Mouse (Mus musculus) kidney, embryonic 16.5 days (tissue): ENCODE results near the gene Srrm3. TPM values are rescaled to one million over a fixed set of nuclear protein-coding genes. Genes with fewer than 3 reads are reported as not detected.
A peak's percentile ranks its signal among the peaks of the same experiment; 100 is the strongest.

Experiments
- ATAC-seq: fragments of 200-750 bp; cut with Nextera tagmentation; 2 replicates; pipeline ENCODE4 v1.8.0; 2017; ENCODE audit warnings: moderate TSS enrichment; ENCODE audit not compliant: low FRiP score, low TSS enrichment
- H3K27ac ChIP-seq: fragments of 300-500 bp; sonication (generic); 2 replicates; pipeline ENCODE4 v1.5.1; 2014; ENCODE audit warnings: low read length
- H3K27me3 ChIP-seq: fragments of 300-500 bp; sonication (generic); 2 replicates; pipeline ENCODE4 v1.6.1; 2014; ENCODE audit warnings: low read length, control low read depth, mixed read lengths; ENCODE audit not compliant: insufficient read depth
- H3K36me3 ChIP-seq: fragments of 300-500 bp; sonication (generic); 2 replicates; pipeline ENCODE4 v1.6.1; 2014; ENCODE audit warnings: low read length, control low read depth, mixed read lengths; ENCODE audit not compliant: insufficient read depth
- H3K4me1 ChIP-seq: fragments of 300-500 bp; sonication (generic); 2 replicates; pipeline ENCODE4 v1.6.1; 2014; ENCODE audit warnings: low read length, control low read depth, mixed read lengths; ENCODE audit not compliant: insufficient read depth
- H3K4me2 ChIP-seq: fragments of 300-500 bp; sonication (generic); replicated peaks from 2 replicates; pipeline ENCODE4 v1.6.1; 2014; ENCODE audit warnings: low read depth, low read length
- H3K4me3 ChIP-seq: fragments of 300-500 bp; sonication (generic); 2 replicates; pipeline ENCODE4 v1.5.1; 2014; ENCODE audit warnings: mild to moderate bottlenecking, low read length
- H3K9ac ChIP-seq: fragments of 300-500 bp; sonication (generic); replicated peaks from 2 replicates; pipeline ENCODE4 v1.6.1; 2014; ENCODE audit warnings: low read length
- H3K9me3 ChIP-seq: fragments of 300-500 bp; sonication (generic); 2 replicates; pipeline ENCODE4 v1.6.1; 2016; ENCODE audit warnings: low read length, control low read depth
- WGBS: fragments of 180-500 bp; shearing (Covaris S2); extraction: QIAGEN DNeasy Blood & Tissue Kit; methylation state at CpG from one replicate; pipeline ENCODE4 v1.1.7; 2014; 5-methylcytosine and 5-hydroxymethylcytosine counted together
- polyA plus RNA-seq: library from polyadenylated mRNA; unstranded; fragments of >200 nt; fragmentation: Nextera tagmentation; extraction: Ambion mirVana; gene quantifications from 2 replicates; pipeline ENCODE4 v1.2.1, GENCODE M21; 2015

The Srrm3 gene
- polyA plus RNA-seq, 1 experiment from 2014 or later: 0.27 TPM

GRCm38 (mm10) chr5:135898995-135899394, 92.3 kb downstream of the Srrm3 start:
- no peak for ATAC-seq
- H3K9ac ChIP-seq: no peak overlapping the region
- 77% methylated on average over 4 of the region's 4 CpGs for WGBS
- H3K27ac ChIP-seq: no peak overlapping the region
- no peaks in the 10 kb centered on the region for H3K36me3 ChIP-seq
- H3K4me3 ChIP-seq: no peak overlapping the region
- H3K4me1 ChIP-seq: peaks cover 5% of the 10 kb centered on the region; the same call in 1 of the 2 replicates
- H3K27me3 ChIP-seq: no peaks in the 10 kb centered on the region
- H3K9me3 ChIP-seq: no peaks in the 10 kb centered on the region
- H3K4me2 ChIP-seq: no peak overlapping the region

- no peak for ATAC-seq
- H3K9me3 ChIP-seq: no peaks in the 10 kb centered on the region
- H3K36me3 ChIP-seq: no peaks in the 10 kb centered on the region
- no peaks in the 10 kb centered on the region for H3K27me3 ChIP-seq
- H3K4me3 ChIP-seq: no peak overlapping the region
- peaks cover 11% of the 10 kb centered on the region; the same call in 1 of the 2 replicates for H3K4me1 ChIP-seq
- 57% methylated on average over 4 of the region's 4 CpGs for WGBS
- no peak overlapping the region for H3K9ac ChIP-seq
- no peak overlapping the region for H3K4me2 ChIP-seq
- no peak overlapping the region for H3K27ac ChIP-seq
These were observed 93.1 kb downstream of the Srrm3 start for GRCm38 (mm10) chr5:135899833-135900232.

GRCm38 (mm10) chr5:135900701-135901100, 94.0 kb downstream of the Srrm3 start:
- no peak overlapping the region for H3K27ac ChIP-seq

GRCm38 (mm10) chr5:135901354-135902095, 94.8 kb downstream of the Srrm3 start:
- Histone ChIP-seq H3K27me3 (no peaks in the 10 kb centered on the region), H3K36me3 (no peaks in the 10 kb centered on the region), H3K4me3 (no peak overlapping the region), H3K9me3 (no peaks in the 10 kb centered on the region), H3K4me1 (peaks cover 14% of the 10 kb centered on the region; the same call in 1 of the 2 replicates), H3K4me2 (no peak overlapping the region), H3K9ac (no peak overlapping the region), H3K27ac (no peak overlapping the region)
- WGBS: 64% methylated on average over 6 of the region's 6 CpGs
- ATAC-seq: no peak

More at GRCm38 (mm10) chr5:135900701-135901100, 94.0 kb downstream of the Srrm3 start:
- no peaks in the 10 kb centered on the region for H3K36me3 ChIP-seq
- H3K9ac ChIP-seq: no peak overlapping the region
- no peak for ATAC-seq
- 79% methylated on average over 3 of the region's 3 CpGs for WGBS
- H3K4me1 ChIP-seq: peaks cover 11% of the 10 kb centered on the region; the same call in 1 of the 2 replicates
- no peaks in the 10 kb centered on the region for H3K27me3 ChIP-seq
- no peak overlapping the region for H3K4me2 ChIP-seq
- no peak overlapping the region for H3K4me3 ChIP-seq
- H3K9me3 ChIP-seq: no peaks in the 10 kb centered on the region

- H3K4me3 ChIP-seq: peak overlapping the region; percentile 45
- H3K36me3 ChIP-seq: peaks cover 6% of the 10 kb centered on the region; the same call in 1 of the 2 replicates
- peaks cover 17% of the 10 kb centered on the region; the same call in 1 of the 2 replicates for H3K4me1 ChIP-seq
- 22% methylated on average over 7 of the region's 7 CpGs for WGBS
- peak overlapping the region; percentile 66 for H3K9ac ChIP-seq
- H3K9me3 ChIP-seq: no peaks in the 10 kb centered on the region
- H3K4me2 ChIP-seq: peak overlapping the region; percentile 65
- H3K27ac ChIP-seq: peak overlapping the region; percentile 76
- no peaks in the 10 kb centered on the region for H3K27me3 ChIP-seq
- peak; percentile 21; the same call in 1 of the 2 replicates for ATAC-seq
These were observed 96.4 kb downstream of the Srrm3 start for GRCm38 (mm10) chr5:135903058-135903457.

GRCm38 (mm10) chr5:135903551-135904151, 97.0 kb downstream of the Srrm3 start:
- Histone ChIP-seq H3K27ac (peak overlapping the region; percentile 76), H3K4me3 (peak overlapping the region; percentile 45), H3K9ac (peak overlapping the region; percentile 66), H3K4me2 (peak overlapping the region; percentile 65), H3K4me1 (peaks cover 17% of the 10 kb centered on the region; the same call in 1 of the 2 replicates), H3K36me3 (peaks cover 6% of the 10 kb centered on the region; the same call in 1 of the 2 replicates), H3K27me3 (no peaks in the 10 kb centered on the region), H3K9me3 (no peaks in the 10 kb centered on the region)
- WGBS: under 1% methylated on average over 30 of the region's 30 CpGs
- ATAC-seq: peak; percentile 98

GRCm38 (mm10) chr5:135904259-135904658, 97.6 kb downstream of the Srrm3 start:
- no peak for ATAC-seq
- peak overlapping the region; percentile 66 for H3K9ac ChIP-seq
- peaks cover 17% of the 10 kb centered on the region; the same call in 1 of the 2 replicates for H3K4me1 ChIP-seq
- WGBS: 55% methylated on average over 5 of the region's 5 CpGs
- peak overlapping the region; percentile 1; the same call in 1 of the 2 replicates for H3K27ac ChIP-seq
- no peaks in the 10 kb centered on the region for H3K27me3 ChIP-seq
- peaks cover 11% of the 10 kb centered on the region for H3K36me3 ChIP-seq
- H3K4me3 ChIP-seq: peak overlapping the region; percentile 45; the same call in 1 of the 2 replicates
- no peaks in the 10 kb centered on the region for H3K9me3 ChIP-seq
- peak overlapping the region; percentile 65; the same call in 1 of the 2 replicates for H3K4me2 ChIP-seq

- no peak for ATAC-seq
- Histone ChIP-seq H3K27ac (no peak overlapping the region), H3K36me3 (peaks cover 24% of the 10 kb centered on the region), H3K9ac (no peak overlapping the region), H3K27me3 (no peaks in the 10 kb centered on the region), H3K4me2 (no peak overlapping the region), H3K4me1 (peaks cover 17% of the 10 kb centered on the region; the same call in 1 of the 2 replicates), H3K9me3 (no peaks in the 10 kb centered on the region), H3K4me3 (no peak overlapping the region)
- 62% methylated on average over 8 of the region's 8 CpGs for WGBS
These were observed 98.9 kb downstream of the Srrm3 start for GRCm38 (mm10) chr5:135905320-135906225.

GRCm38 (mm10) chr5:135906846-135907245, 100.2 kb downstream of the Srrm3 start:
- no peak overlapping the region for H3K4me3 ChIP-seq
- H3K27ac ChIP-seq: no peak overlapping the region
- no peak for ATAC-seq
- H3K27me3 ChIP-seq: no peaks in the 10 kb centered on the region
- peaks cover 36% of the 10 kb centered on the region for H3K36me3 ChIP-seq
- no peaks in the 10 kb centered on the region for H3K9me3 ChIP-seq
- no peak overlapping the region for H3K9ac ChIP-seq
- 76% methylated on average over 4 of the region's 4 CpGs for WGBS
- H3K4me1 ChIP-seq: peaks cover 17% of the 10 kb centered on the region; the same call in 1 of the 2 replicates
- no peak overlapping the region for H3K4me2 ChIP-seq
